Mouse (Mus musculus): ENCODE results near the gene Vmn1r101.
"Not testable (repeated sequence)": the region's sequence is repeated elsewhere in the genome, so short reads cannot be mapped to it uniquely, and the experiment has no call there.

Gene Vmn1r101

DNA sequence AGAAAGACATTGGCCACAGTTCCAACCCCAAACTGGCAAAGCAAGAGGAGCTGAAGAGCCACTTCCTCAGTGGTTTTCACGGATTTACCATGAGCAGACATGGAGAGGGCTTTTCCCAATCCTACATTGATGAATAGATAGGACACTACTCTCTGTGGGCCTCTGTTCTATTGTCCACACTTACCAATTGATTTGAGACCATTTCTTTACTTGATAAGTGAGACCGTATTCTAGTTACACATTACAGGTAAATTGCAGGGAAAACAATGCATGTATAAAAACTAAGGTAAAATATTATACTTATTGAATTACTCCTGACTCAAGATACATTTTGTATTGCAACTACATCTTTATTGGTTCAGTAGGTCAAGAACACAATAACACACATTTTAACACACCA is at the start of gene Vmn1r101:
Vmn1r101 (minus strand) TSS at position 101 of the 400 bp plus-strand sequence.
- not testable (repeated sequence) for DNase-seq (ENCODE audit: low read depth, low spot score)

DNA sequence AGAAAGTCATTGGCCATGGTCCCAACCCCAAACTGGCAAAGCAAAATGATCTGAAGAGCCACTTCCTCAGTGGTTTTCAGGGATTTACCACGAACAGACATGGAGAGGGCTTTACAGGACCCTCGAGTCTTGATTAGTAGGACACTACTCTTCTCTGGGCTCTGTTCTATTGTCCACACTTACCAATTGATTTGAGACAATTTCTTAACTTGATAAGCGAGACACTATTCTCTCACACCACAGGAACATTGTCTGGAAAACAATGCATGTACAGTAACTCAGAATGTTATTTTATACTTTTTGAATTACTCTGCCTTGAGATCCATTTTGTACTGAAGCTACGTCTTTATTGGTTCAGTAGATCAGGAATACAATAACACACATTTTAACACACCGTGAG is 32.4 kb upstream of the Vmn1r101 start, which contains the start of gene Gm10670:
Gm10670 (minus strand) TSS at position 101 of the 400 bp plus-strand sequence.
- DNase-seq (ENCODE audit: low read depth, low spot score): not testable (repeated sequence)

DNA sequence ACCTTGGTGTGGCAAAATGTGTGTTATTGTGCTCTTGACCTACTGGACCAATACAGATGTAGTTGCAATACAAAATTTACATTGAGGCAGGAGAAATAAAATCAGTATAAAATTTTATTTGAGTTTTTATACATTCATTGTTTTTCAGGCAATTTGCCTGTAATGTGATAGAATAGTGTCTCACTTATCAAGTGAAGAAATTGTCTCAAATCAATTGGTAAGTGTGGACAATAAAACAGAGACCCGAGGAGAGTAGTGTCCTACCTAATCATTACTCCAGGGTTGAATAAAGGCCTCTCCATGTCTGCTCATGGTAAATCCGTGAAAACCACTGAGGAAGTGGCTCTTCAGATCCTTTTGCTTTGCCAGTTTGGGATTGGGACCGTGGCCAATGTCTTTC is 24.8 kb downstream of the Vmn1r101 start, which contains the start of gene Vmn1r100:
Vmn1r100 (plus strand) TSS at position 301 of the 400 bp plus-strand sequence.
- DNase-seq (ENCODE audit: low read depth, low spot score): not testable (repeated sequence)
